Mouse (Mus musculus) R1 (cell line): Measurements from ENCODE around the gene Vsx1.

Source experiments
- DNase-seq: peaks from one replicate; pipeline ENCODE4 v3.0.0-alpha.2; 2018; ENCODE audit warnings: low read depth, low spot score

Vsx1 gene

DNA sequence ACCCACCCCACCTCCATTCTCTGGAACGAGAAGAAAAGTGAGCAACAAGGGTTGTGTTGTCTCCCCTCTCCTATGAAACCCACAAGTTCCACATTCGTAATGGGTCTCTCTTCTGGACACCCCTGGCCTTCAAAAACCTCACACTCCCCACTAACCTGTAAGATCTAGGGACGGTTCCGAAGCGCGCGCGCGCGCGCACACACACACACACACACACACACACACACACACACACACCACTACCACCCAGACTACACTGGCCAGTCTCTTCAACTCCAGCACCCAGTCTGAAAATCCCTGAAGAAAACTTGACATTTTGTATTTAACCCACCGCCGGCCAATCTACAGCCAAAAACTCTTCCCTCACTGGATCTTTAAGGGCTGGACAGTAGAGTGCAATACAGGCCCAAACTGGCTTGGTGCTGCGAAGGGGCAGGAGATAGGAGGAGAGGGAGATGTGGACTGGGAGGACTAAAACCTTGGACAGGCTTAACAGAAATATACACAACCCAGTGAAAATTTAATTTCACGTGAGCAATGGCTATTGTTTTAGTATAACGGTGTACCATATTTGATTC lies at the start of gene Vsx1:
Gene Vsx1, minus strand, starts transcription at position 138 of the 578 bp plus-strand sequence.
- no peak for DNase-seq

DNA sequence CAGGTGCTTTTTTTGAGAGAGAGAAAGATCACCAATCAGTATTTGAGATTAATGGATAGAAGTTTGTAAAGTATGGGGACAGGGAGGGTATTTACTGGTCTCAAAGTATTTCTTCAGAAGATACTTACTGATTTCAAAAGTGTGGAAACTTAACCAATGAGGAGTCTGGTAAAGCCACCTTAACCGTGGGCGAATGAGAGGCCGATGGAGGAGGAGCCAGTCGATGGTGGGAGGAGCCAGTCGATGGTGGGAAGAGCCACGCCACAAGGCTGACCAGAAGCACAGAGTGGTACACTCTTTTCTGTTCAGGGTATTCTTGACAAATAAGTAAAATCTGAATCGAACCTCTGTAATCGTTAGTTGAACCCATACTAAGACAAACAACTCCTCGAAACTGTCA lies 48.7 kb upstream of the Vsx1 start:
- DNase-seq: peak; percentile 61

DNA sequence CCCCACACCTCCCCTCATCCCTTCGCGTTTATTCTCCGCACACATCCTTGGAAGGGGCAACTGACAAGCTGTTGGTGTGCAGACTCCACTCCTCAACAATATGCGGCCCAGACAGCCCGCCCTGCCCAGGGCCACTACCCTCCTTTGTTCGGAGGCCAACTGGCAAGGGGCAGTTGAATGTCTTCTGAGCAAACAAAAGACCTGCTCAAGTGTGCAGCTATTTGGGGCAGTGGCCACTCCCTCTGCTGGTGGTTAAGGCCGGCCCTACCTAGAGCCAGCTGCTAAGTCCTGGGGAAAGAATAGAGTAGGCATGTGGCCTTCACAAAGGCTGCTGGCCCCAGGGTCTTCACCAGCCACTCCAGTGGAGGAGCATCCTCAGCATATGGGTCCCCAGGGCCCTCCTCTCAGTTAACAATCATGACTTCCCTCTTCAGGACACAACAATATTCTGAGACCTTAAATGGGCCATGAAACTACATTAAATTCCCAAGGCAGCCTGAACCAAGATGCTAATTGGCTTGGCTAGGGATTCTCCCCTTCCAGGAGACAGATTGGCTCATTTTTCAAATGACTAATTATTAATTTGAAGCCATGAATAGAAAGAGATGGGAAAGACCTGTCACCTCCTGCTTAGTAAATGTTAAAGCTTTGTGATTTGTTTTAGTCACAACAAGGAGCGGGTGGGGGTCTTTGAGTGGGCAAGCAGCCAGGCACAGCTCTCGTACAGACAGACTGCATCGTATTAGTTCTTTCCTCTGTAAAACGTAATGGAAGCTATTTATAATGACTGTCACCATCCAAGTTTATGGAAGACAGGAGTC lies 46.8 kb upstream of the Vsx1 start:
- peak; percentile 35 for DNase-seq

DNA sequence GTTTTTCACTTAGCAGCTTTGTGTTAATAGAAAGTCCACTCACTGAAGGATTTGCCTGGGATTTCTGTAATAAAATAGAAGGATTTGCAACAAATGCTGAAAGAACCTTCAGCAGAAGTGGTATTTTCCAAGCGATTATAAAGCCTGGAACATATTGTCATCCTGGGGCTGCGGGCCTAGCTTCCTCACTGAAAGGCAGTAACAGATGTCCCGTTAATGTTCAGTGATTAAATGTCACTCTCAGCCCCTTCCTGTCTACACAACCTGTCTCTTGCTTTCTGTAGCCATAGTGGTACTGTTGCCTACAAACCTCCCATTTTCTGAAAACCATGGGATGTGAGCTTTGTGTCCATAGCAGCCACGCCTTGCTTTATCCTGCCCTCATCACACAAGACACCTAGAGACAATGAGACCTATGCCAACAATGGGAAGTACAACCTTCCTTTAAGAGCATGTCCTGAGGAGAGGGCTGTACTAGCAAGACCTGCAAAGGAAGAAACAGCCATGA lies 23.1 kb upstream of the Vsx1 start:
- no peak for DNase-seq

GRCm38 (mm10) chr2:150691481-150692170 lies 2.5 kb upstream of the Vsx1 start:
- DNase-seq: no peak

DNA sequence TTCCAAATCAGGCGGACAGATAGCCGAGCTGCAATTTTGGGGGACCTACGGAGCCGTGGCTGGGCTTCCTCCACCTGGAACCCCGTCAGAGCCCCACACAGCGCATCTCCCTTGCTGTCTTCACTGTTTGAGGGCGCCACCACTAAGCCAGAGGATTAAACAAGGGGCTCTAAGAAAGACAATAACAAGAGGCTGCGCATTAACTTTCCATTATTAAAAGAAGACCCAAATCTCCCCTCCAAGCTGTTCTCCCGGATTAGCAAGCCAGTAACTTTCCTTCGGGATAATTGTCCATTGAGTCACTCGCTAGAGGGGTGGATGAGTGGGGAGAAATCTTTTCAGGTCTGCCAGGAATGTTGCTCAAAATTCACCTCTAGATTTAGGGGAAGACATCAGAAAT lies 1.1 kb upstream of the Vsx1 start:
- no peak for DNase-seq

DNA sequence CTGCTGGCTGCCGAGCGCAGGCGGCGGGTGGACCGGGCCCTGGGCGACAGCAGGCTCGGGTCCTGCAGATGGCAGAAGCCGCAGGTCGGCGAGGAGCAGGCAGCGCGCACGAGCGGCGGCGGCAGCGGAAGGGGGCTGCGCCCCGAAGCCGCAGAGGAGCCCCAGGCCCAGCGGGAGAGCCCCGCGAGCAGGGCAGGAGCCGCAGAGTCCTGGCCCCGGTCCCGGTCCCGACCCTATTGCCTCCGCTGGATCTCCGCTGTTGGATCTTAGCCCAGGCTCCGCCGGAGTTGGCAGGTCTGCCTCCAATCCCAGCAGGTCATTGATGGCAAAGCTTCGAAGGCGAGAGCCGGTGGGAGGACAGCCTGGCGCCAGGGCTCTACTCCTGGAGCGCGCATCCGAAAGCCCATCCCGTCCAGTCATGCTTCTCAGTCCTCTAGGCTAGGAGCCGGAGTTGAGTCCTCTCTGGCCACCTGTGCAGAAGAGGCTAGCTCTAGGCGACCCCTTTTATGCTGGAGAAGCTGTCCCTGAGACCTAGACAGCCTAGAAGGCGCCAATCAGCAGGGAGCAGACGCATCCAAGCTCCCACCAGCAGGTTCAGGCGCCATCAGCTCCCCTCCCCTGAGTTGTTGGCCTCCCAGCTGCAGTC lies 496 bp downstream of the Vsx1 start:
- peak; percentile 53 for DNase-seq

DNA sequence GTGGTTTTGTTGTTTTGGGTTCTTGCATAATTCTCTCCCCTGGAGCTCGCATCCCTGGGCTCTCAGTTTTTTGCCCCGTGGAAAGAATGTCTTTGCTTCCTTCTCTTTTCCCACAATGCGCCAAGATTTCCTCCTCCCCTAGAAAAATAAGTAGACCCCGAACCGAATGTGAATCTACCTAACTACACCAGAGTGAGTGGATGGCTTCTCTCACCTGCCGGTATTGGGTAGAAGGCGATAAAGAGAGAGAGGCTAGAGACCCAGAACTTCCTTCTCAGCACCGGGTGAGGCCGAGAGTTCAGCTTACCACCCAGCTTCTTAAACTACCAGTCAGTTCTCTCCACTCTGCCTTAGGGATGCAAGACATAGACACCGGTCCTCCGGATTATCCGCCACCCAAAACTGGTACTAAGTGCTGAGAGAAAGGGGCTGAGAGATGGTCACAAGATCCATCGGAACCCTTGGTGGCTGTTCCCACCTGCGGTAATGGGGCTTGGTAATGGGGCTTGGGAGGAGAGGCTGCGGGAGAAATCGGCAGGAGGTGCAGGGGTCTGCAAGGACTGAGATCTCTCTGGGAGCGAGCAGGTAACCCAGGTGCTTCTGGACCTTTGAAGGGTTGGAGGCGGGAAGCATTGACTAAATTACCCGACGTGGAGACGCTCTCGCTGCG lies 1.2 kb downstream of the Vsx1 start:
- DNase-seq: no peak

DNA sequence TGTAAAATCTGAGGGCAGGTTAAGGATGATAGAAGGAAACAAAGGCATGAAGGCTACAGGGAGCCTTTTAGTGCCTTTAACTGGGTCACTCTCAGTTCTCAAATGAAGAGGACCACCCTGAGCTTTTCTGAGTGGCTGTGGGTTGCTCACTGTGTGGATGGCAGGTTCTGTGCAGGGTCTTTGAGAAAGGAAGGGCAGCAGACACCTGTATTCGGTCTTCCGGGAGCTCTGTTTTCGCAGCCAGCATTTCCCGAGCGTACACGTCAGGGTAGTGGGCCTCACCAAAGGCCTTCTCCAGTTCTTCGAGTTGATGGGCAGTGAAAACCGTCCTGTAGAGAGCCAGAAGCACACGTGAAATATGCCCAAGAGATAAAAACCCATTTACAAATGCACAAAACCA lies 3.8 kb downstream of the Vsx1 start:
- no peak for DNase-seq

DNA sequence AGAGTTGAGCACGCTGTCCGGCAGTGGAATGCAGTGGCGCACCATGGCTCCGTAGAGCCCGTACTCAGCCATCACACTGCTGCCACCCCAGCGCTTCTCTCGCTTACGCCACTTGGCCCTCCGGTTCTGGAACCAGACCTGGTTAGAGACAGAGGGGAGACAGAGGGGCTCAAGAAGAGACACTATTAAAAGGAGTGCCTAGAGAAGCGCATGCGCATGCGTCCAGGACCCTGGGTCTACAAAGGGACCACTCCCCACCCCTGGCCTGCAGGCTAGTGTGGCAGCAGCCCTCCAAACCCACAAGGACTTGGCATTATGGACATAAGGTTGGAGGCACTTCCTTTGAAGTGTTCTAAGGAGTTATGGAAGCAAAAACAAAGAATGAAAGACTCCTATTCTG lies 4.7 kb downstream of the Vsx1 start:
- no peak for DNase-seq

DNA sequence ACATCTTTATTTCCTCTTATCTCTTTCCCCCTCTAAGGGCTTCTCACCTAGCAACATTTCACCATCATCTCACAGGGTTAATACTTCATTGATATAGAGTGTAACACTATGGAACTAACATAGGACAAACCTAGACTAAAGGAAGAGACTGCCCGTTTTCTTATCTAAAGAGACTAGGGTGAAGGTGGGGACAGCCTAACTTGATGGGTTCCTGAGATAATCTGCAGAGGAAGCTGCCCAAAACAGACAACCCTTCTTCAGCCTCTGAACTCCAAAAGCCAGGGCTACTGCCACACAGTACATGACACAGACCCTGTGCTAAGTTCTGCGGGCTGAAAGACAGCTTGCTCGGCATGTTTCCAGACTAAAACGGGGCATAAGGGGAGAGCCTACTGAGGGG lies 7.6 kb downstream of the Vsx1 start:
- no peak for DNase-seq

- DNase-seq: peak; percentile 81
Measured at GRCm38 (mm10) chr2:150678392-150678791, 10.8 kb downstream of the Vsx1 start.

DNA sequence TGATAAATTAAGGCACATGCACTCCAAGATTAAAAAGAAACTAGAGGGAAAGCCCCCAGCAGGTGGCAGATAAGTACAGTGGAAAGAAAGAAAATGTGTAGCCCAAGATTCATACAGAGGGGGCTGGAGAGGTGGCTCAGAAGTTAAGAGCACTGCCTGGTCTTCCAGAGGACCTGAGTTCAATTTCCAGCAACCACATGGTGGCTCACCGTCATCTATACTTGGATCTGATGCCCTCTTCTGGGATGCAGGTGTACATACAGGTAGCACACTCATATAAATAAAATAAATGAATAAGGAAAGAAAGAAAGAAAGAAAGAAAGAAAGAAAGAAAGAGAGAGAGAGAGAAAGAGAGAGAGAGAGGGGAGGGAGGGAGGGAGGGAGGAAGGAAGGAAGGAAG lies 13.6 kb downstream of the Vsx1 start:
- peak; percentile 49 for DNase-seq

DNA sequence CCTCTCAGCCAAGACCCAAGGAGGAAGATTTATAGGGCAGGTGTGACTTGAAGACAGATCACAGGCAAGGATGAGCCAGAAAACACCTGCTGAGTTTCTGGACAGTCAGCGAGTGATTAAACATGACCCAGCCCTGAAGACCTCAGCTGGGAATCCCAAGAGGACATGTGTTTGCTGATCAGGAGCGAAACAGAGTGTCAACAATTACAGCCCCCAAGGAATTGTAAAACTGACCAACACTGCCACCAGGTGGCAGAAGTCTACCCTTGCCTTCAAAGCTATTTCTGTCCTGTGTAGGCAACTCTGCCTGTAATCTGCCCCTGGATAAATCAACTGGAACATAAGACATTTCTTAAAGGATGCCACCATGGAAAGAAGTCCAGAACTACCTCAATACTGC lies 14.3 kb downstream of the Vsx1 start:
- DNase-seq: peak; percentile 82

GRCm38 (mm10) chr2:150673929-150674328 lies 15.2 kb downstream of the Vsx1 start:
- no peak for DNase-seq

DNA sequence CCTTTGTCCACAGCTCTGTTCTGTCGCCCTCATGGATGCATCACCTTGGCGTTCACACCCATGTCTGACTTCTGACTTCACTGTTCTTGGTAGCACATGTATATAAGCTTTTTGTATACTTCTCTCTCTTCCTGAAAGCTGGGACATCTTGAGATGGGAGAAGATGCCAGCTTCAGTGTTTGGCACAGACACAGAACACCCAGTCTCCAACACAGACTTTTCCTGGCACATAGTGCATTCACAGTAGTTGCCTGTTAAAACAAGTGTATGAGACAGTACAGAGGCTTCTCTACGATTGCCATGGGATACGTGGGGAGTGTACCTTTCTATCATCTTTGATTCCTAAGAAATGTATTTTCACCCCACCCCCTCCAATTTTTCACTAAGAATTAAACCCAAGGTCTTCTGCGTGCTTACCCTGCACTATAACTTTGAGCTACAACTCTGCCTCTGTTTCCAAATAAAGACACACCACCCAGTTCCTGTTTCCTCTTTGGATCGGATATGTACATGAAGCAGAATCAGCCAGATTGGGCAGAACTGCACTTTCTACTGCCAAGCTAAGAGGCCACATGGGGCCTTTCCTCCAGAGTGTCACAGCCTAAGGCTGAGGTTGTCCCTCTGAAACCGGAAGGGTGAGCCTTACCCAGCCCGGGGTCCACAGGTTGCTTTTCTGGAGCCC lies 17.4 kb downstream of the Vsx1 start:
- DNase-seq: no peak

DNA sequence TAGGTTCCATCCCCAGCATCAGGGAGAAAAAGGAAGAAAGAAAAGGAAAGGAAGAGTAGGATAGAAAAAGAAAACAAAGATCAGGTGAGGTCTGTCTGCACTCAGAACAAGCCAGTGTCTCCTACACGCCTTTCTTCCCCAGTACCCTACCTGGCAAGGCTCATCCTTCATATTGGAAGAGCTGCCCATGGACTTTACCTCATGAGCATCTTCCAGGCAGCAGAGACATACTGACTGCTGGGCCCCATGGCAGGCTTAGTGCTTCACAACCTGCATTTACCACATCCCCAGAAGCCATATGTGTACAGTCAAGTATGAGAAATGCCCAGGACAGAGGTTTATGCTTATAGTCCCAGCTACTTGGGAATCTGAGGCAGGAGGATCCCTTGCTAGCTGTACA lies 18.2 kb downstream of the Vsx1 start:
- no peak for DNase-seq

DNA sequence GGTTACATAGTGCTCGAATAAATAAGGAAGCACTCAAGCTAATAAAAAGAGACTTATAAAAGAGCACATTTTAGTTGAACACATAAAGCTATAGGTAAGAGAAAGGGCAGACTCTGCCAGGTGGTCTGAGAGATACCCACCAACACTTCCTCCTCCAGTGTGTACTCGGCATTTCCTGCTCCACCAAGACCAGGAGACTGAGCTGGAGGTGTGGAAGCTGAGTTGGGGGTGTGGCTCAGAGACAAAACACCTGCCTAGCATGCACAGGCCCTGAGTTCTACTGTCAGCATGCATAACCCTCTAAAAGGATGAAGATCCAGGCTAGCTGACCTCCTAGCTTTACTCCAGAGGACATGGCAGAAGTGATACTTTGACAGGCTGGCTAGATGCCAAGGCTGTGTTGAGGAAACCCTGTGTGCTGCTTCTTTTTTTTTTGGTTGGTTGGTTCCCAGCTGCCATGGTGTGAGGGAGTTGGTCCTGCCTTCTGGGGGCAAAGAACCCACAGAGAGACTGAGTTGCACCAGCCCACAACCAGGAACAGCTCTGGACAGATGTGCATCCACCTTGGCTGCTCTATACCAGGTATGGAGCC lies 19.6 kb downstream of the Vsx1 start:
- DNase-seq: no peak

DNA sequence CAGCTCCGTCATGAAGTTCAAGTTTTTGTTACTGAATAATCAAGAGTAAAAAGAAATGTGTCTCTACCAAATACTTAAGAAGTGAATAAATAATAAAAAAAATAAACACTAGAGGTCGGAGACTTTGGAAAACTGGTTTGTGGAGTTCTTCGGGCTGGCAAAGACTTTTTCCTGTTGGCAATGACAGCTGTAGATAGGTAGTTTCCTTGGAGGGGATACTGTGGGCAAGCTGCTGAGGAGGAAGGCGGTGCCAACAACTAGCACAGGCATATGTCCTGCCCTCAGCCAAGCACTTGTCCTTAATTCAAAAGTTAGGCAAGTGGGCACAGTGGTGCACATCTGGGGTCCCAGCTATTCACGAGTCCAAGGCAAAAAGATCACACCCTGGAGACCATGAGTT lies 20.2 kb downstream of the Vsx1 start:
- no peak for DNase-seq
